Mouse (Mus musculus) megakaryocyte, embryonic 14.5 days (primary cell): ENCODE data around the gene Gm14569.

Experiments
- FLI1 ChIP-seq: IDR thresholded peaks from 2 replicates; pipeline ENCODE4 v1.6.1; 2012; ENCODE audit warnings: low read length, inconsistent platforms, mixed read lengths
- GATA1 ChIP-seq: IDR thresholded peaks from 3 replicates; pipeline ENCODE4 v1.6.1; 2012; ENCODE audit warnings: mixed read lengths, low read length, inconsistent platforms, borderline replicate concordance

GRCm38 (mm10) chrX:36513726-36514125 lies 22.1 kb upstream of the Gm14569 start:
- no peak for TF ChIP-seq GATA1
- no peak for TF ChIP-seq FLI1
